Mouse (Mus musculus) forebrain, embryonic 13.5 days (tissue): ENCODE results near the gene Zfp292. TPM values are rescaled to one million over a fixed set of nuclear protein-coding genes. Genes with fewer than 3 reads are reported as not detected.
A peak's percentile ranks its signal among the peaks of the same experiment; 100 is the strongest.

Experiments
- ATAC-seq: fragments of 200-750 bp; cut with Nextera tagmentation; 2 replicates; pipeline ENCODE4 v1.8.0; 2017
- H3K27ac ChIP-seq: fragments of 300-500 bp; sonication (generic); 2 replicates; pipeline ENCODE4 v1.5.1; 2015; ENCODE audit warnings: inconsistent platforms, mild to moderate bottlenecking, moderate library complexity
- H3K27me3 ChIP-seq: fragments of 300-500 bp; sonication (generic); 2 replicates; pipeline ENCODE4 v1.6.1; 2015; ENCODE audit warnings: mild to moderate bottlenecking, inconsistent platforms
- H3K36me3 ChIP-seq: fragments of 300-500 bp; sonication (generic); 2 replicates; pipeline ENCODE4 v1.6.1; 2015; ENCODE audit warnings: mild to moderate bottlenecking, inconsistent platforms; ENCODE audit not compliant: poor library complexity, severe bottlenecking
- H3K4me1 ChIP-seq: fragments of 300-500 bp; sonication (generic); 2 replicates; pipeline ENCODE4 v1.6.1; 2015; ENCODE audit warnings: inconsistent platforms
- H3K4me2 ChIP-seq: fragments of 300-500 bp; sonication (generic); 2 replicates; pipeline ENCODE4 v1.6.1; 2015; ENCODE audit warnings: inconsistent platforms, mild to moderate bottlenecking, moderate library complexity
- H3K4me3 ChIP-seq: fragments of 300-500 bp; sonication (generic); 2 replicates; pipeline ENCODE4 v1.5.1; 2015; ENCODE audit warnings: mild to moderate bottlenecking, inconsistent platforms
- H3K9ac ChIP-seq: fragments of 300-500 bp; sonication (generic); 2 replicates; pipeline ENCODE4 v1.6.1; 2015; ENCODE audit warnings: mild to moderate bottlenecking, inconsistent platforms
- H3K9me3 ChIP-seq: fragments of 300-500 bp; sonication (generic); replicated peaks from 2 replicates; pipeline ENCODE4 v1.6.1; 2016; ENCODE audit warnings: inconsistent platforms
- WGBS: fragments of 180-500 bp; shearing (Covaris S2); methylation state at CpG from one replicate; pipeline ENCODE4 v1.1.7; 2015; 5-methylcytosine and 5-hydroxymethylcytosine counted together
- polyA plus RNA-seq: library from polyadenylated mRNA; unstranded; fragments of >200 nt; fragmentation: Nextera tagmentation; extraction: Ambion mirVana; gene quantifications from 2 replicates; pipeline ENCODE4 v1.2.1, GENCODE M21; 2015

Zfp292 gene
- polyA plus RNA-seq, 1 experiment from 2014 or later, result 34.8 TPM

DNA sequence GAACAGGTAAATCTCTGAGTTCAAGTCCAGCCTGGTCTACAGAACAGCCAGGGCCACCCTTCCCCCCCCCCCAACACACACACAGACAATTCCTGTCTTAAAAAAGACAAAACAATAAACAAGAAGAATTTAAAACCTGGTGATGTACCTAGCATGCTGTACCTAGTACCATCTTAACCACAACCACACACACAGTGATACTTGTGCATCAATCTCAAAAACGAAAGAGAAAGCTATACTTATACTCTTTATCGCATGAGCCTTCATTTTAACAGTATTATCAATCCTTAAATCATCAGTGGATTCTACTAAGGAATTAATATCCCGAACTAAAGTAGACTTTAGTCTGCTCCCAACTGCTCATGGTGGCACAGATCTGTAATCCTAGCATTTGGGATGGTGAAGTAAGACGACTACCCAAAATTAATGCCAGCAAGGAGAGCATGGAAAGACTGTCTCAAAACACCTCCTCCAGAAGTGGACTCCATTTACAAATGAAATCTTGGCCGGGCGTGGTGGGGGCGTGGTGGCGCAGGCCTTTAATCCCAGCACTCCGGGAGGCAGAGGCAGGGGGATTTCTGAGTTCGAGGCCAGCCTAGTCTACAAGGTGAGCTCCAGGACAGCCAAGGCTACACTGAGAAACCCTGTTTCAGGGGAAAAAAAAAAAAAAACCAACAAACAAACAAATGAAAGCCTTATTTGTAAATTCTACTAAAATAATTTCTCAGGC lies 1.7 kb downstream of the Zfp292 start:
- Histone ChIP-seq H3K4me3 (peak overlapping the region; percentile 95), H3K4me2 (peak overlapping the region; percentile 77), H3K27ac (no peak overlapping the region), H3K36me3 (peaks cover 22% of the 10 kb centered on the region), H3K4me1 (peaks cover 24% of the 10 kb centered on the region), H3K27me3 (no peaks in the 10 kb centered on the region; the same call in 1 of the 2 replicates), H3K9me3 (no peaks in the 10 kb centered on the region), H3K9ac (peak overlapping the region; percentile 100; the same call in 1 of the 2 replicates)
- whole genome bisulfite sequencing, result 87% methylated on average over 10 of the region's 10 CpGs
- no peak for ATAC-seq

GRCm38 (mm10) chr4:34874234-34874633 lies 8.5 kb downstream of the Zfp292 start:
- peaks cover 22% of the 10 kb centered on the region for H3K36me3 ChIP-seq
- H3K4me1 ChIP-seq, result 0 out of 2 replicates have a peak, but pooled peaks cover 3% of the 10 kb centered on the region
- no peak overlapping the region for H3K4me2 ChIP-seq
- ATAC-seq, result no peak
- H3K9ac ChIP-seq, result no peak overlapping the region
- H3K9me3 ChIP-seq, result no peaks in the 10 kb centered on the region
- no peaks in the 10 kb centered on the region for H3K27me3 ChIP-seq
- no peak overlapping the region for H3K27ac ChIP-seq
- 90% methylated on average over 1 of the region's 1 CpGs for WGBS
- no peak overlapping the region for H3K4me3 ChIP-seq

- Histone ChIP-seq H3K27ac (no peak overlapping the region), H3K9me3 (no peaks in the 10 kb centered on the region), H3K4me2 (no peak overlapping the region), H3K9ac (no peak overlapping the region), H3K36me3 (peaks cover 15% of the 10 kb centered on the region), H3K27me3 (no peaks in the 10 kb centered on the region), H3K4me3 (no peak overlapping the region), H3K4me1 (0 out of 2 replicates have a peak, but pooled peaks cover 3% of the 10 kb centered on the region)
- 93% methylated on average over 4 of the region's 4 CpGs for WGBS
- 0 out of 2 replicates have a peak, but pooled peaks have one; percentile 13 for ATAC-seq
Measured at GRCm38 (mm10) chr4:34872896-34873495, 9.8 kb downstream of the Zfp292 start.

DNA sequence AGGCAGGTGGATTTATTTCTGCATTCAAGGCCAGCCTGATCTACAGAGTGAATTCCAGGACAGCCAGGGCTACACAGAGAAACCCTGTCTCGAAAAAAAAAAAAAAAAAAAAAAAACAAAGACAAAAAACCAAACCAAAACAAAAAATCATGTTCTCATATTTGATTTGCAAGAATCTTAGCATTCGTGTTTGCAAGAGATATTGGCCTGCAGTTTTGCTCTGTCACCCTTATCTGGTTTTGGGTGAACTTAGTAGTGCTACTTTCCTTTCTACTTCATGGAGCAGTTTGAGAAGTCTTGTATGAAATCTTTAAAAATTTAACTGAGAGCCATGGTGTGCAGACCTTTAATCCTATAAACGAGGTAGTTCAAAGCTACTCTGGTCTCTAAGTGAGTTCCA lies 12.9 kb downstream of the Zfp292 start:
- Histone ChIP-seq H3K27me3 (no peaks in the 10 kb centered on the region), H3K27ac (no peak overlapping the region), H3K9me3 (no peaks in the 10 kb centered on the region), H3K4me2 (no peak overlapping the region), H3K36me3 (no peaks in the 10 kb centered on the region), H3K4me3 (no peak overlapping the region), H3K9ac (no peak overlapping the region), H3K4me1 (0 out of 2 replicates have a peak, but pooled peaks cover 3% of the 10 kb centered on the region)
- 75% methylated on average over 3 of the region's 3 CpGs for WGBS
- ATAC-seq, result no peak

DNA sequence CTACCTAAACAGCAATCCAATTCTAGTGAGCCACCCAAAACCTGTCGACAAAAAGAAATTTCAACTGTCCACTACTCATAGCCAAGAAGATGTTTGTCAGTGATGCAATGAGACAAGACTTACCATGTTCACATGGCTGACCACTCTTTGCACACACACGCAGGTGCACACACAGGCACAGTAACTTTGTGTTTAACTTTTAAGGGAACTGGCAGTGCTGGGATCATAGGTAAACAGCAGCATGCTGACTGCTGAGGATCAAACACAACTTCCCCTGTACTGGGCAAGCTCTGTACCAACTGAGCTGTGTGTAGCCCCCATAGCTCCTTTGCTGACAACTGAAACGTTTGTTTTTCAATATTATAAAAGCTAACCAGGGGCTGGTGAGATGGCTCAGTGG lies 21.3 kb downstream of the Zfp292 start:
- no peaks in the 10 kb centered on the region for H3K9me3 ChIP-seq
- no peak for ATAC-seq
- H3K36me3 ChIP-seq, result 0 out of 2 replicates have a peak, but pooled peaks cover 6% of the 10 kb centered on the region
- no peak overlapping the region for H3K9ac ChIP-seq
- WGBS, result 91% methylated on average over 3 of the region's 3 CpGs
- no peak overlapping the region for H3K4me2 ChIP-seq
- peaks cover 3% of the 10 kb centered on the region; the same call in 1 of the 2 replicates for H3K4me1 ChIP-seq
- no peaks in the 10 kb centered on the region for H3K27me3 ChIP-seq
- H3K27ac ChIP-seq, result no peak overlapping the region
- no peak overlapping the region for H3K4me3 ChIP-seq

DNA sequence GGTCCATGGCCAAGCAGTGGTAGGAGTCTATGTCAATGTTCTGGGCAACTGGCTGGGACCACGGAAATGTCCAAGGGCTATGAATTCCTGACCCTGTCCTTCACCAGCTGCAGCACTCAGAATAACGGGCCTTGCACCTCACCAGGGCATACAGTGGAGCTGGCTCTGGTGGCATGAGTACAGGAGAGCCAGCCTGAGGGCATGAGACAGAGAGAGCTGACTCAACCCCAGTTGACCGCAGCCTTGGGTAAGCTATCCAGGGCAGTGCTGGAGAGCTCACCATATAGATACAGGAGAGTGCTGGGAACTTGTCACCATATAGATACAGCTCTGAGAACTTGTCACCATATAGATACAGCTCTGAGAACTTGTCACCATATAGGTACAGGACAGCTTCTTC lies 23.3 kb downstream of the Zfp292 start:
- H3K27me3 ChIP-seq, result no peaks in the 10 kb centered on the region
- 91% methylated on average over 3 of the region's 3 CpGs for WGBS
- H3K9me3 ChIP-seq, result no peaks in the 10 kb centered on the region
- peaks cover 7% of the 10 kb centered on the region for H3K4me1 ChIP-seq
- no peak overlapping the region for H3K27ac ChIP-seq
- H3K4me2 ChIP-seq, result no peak overlapping the region
- H3K36me3 ChIP-seq, result peaks cover 6% of the 10 kb centered on the region; the same call in 1 of the 2 replicates
- ATAC-seq, result no peak
- no peak overlapping the region for H3K9ac ChIP-seq
- H3K4me3 ChIP-seq, result no peak overlapping the region

- H3K4me3 ChIP-seq, result no peak overlapping the region
- H3K36me3 ChIP-seq, result peaks cover 11% of the 10 kb centered on the region
- ATAC-seq, result no peak
- H3K4me2 ChIP-seq, result no peak overlapping the region
- H3K4me1 ChIP-seq, result peaks cover 7% of the 10 kb centered on the region
- 95% methylated on average over 3 of the region's 3 CpGs for WGBS
- H3K27ac ChIP-seq, result no peak overlapping the region
- no peaks in the 10 kb centered on the region for H3K9me3 ChIP-seq
- no peaks in the 10 kb centered on the region for H3K27me3 ChIP-seq
- no peak overlapping the region for H3K9ac ChIP-seq
Measured at GRCm38 (mm10) chr4:34858903-34859302, 23.9 kb downstream of the Zfp292 start.

DNA sequence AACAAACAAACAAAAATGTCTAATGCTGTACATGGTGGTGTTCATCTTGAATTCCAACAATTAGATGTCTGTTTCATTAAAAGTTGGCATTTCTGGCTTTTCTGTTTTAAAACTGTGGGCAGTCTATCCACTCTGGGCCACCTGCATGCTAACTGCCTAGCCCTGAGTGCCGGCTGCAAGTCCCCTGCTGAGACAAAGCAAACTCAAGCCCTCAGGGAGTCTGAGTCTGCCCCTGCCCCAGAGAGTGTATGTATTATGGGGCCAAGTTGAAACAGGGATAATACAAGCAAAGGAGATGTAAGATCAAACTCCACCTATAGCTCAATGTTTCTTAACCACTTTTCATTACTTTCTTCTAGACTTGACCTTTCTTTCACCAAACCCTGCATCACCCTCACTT lies 26.8 kb downstream of the Zfp292 start:
- Histone ChIP-seq H3K4me1 (peaks cover 7% of the 10 kb centered on the region), H3K9me3 (no peaks in the 10 kb centered on the region)
- no peak for ATAC-seq

GRCm38 (mm10) chr4:34852051-34852450 lies 30.7 kb downstream of the Zfp292 start:
- Histone ChIP-seq H3K9me3 (no peaks in the 10 kb centered on the region), H3K4me2 (no peak overlapping the region), H3K9ac (no peak overlapping the region), H3K4me1 (peaks cover 4% of the 10 kb centered on the region; the same call in 1 of the 2 replicates), H3K4me3 (no peak overlapping the region), H3K27ac (no peak overlapping the region), H3K36me3 (peaks cover 29% of the 10 kb centered on the region), H3K27me3 (no peaks in the 10 kb centered on the region)
- 93% methylated on average over 7 of the region's 7 CpGs for WGBS
- ATAC-seq, result no peak

More for the DNA sequence above, 26.8 kb downstream of the Zfp292 start:
- no peak overlapping the region for H3K27ac ChIP-seq
- no peak overlapping the region for H3K4me2 ChIP-seq
- 10% methylated on average over 1 of the region's 1 CpGs for WGBS
- no peak overlapping the region for H3K9ac ChIP-seq
- H3K4me3 ChIP-seq, result no peak overlapping the region
- H3K36me3 ChIP-seq, result peaks cover 22% of the 10 kb centered on the region
- H3K27me3 ChIP-seq, result no peaks in the 10 kb centered on the region

DNA sequence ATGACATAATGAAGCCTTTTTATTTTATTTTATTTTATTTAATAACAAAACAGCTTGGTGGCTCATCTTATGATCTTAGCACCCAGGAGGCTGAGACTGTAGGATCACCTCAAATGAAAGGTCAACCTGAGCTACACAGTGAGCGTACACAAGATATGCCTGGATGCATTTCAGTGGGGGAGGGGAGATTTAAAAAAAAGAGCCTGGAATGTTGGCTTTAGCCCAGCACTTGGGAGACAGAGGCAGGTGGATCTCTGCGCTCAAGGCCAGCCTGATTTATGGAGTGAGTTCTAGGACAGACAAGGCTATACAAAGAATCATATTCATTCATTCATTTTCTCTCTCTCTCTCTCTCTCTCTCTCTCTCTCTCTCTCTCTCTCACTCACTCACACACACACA lies 32.6 kb downstream of the Zfp292 start:
- Histone ChIP-seq H3K27ac (no peak overlapping the region), H3K9ac (no peak overlapping the region), H3K36me3 (peaks cover 29% of the 10 kb centered on the region), H3K9me3 (no peaks in the 10 kb centered on the region), H3K4me1 (no peaks in the 10 kb centered on the region), H3K4me3 (no peak overlapping the region), H3K4me2 (no peak overlapping the region), H3K27me3 (no peaks in the 10 kb centered on the region)
- WGBS, result 95% methylated on average over 2 of the region's 2 CpGs
- no peak for ATAC-seq

DNA sequence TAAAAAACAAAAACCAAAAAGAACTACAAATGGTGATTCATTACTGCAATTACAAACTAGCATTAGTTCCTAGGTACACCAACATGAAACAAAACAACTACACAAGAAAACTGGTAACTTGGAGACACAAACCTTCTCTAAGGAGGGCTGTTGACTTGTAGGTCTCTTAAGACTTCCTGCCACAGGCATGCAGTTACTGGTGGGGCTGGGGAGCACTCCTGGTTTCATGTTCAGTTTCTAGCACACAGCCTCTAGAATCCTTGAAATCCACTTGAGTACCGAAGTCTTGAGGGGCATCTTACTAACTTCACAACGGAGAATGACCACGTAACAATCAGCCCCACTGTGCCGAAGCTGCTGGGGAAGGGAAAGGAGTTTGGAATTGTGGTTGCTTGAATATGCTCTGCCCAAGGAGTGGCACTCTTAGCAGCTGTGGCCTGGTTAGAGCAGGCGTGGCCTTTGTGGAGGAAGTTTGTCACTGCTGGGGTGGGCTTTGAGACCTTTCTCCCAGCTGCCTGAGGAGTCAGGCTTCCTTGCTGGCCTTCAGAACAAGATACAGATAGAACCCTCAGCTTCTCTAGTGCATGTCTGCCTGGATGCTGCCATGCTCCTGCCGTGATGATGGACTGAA lies 35.0 kb downstream of the Zfp292 start:
- Histone ChIP-seq H3K27me3 (no peaks in the 10 kb centered on the region), H3K4me1 (peaks cover 4% of the 10 kb centered on the region; the same call in 1 of the 2 replicates), H3K36me3 (peaks cover 17% of the 10 kb centered on the region), H3K4me2 (no peak overlapping the region), H3K4me3 (no peak overlapping the region), H3K27ac (no peak overlapping the region), H3K9ac (no peak overlapping the region), H3K9me3 (no peaks in the 10 kb centered on the region)
- ATAC-seq, result no peak
- 95% methylated on average over 6 of the region's 6 CpGs for WGBS

DNA sequence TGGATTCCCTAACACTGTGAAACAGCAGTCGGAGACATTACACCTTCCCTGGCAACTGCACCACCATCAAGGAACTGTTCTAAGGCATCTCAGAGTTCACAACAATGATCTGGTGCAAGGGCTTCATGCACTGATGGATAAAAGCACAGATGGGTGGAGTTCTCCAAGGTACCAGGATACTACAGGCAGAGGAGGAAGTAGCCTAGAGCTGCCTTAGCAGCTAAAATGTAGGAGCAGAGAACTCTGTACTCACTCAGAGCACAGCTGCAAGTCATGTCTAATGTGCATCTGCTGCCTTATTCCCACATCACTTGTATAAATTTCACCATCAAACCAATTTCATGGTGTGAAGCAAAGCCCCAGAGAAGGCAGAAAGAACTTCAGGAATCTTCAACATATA lies 38.9 kb downstream of the Zfp292 start:
- no peak for ATAC-seq
- no peak overlapping the region for H3K9ac ChIP-seq
- H3K4me2 ChIP-seq, result no peak overlapping the region
- H3K4me1 ChIP-seq, result peaks cover 11% of the 10 kb centered on the region; the same call in 1 of the 2 replicates
- H3K9me3 ChIP-seq, result no peaks in the 10 kb centered on the region
- no peaks in the 10 kb centered on the region for H3K27me3 ChIP-seq
- H3K4me3 ChIP-seq, result no peak overlapping the region
- 94% methylated on average over 1 of the region's 1 CpGs for WGBS
- H3K36me3 ChIP-seq, result peaks cover 12% of the 10 kb centered on the region
- no peak overlapping the region; the same call in 1 of the 2 replicates for H3K27ac ChIP-seq
